Mouse (Mus musculus): ENCODE measurements around the gene Rnf157.

Gene Rnf157

GRCm38 (mm10) chr11:116337000-116337399, 75.8 kb downstream of the Rnf157 start:
- DNase-seq (ENCODE audit: low read depth, low spot score): no peak

- DNase-seq (ENCODE audit: low read depth, low spot score): no peak
Observed at GRCm38 (mm10) chr11:116336393-116336792, 76.4 kb downstream of the Rnf157 start.

GRCm38 (mm10) chr11:116335244-116336036, 77.4 kb downstream of the Rnf157 start, which contains the start of gene Foxj1:
Gene Foxj1 (minus strand): TSS chr11:116335399.
- DNase-seq (ENCODE audit: low read depth, low spot score): peak; percentile 86

- no peak for DNase-seq (ENCODE audit: low read depth, low spot score)
Observed at GRCm38 (mm10) chr11:116334417-116334782, 78.4 kb downstream of the Rnf157 start.

GRCm38 (mm10) chr11:116333526-116334416, 79.1 kb downstream of the Rnf157 start:
- no peak for DNase-seq (ENCODE audit: low read depth, low spot score)

GRCm38 (mm10) chr11:116332983-116333270, 79.9 kb downstream of the Rnf157 start:
- DNase-seq (ENCODE audit: low read depth, low spot score): no peak

GRCm38 (mm10) chr11:116332232-116332982, 80.4 kb downstream of the Rnf157 start:
- DNase-seq (ENCODE audit: low read depth, low spot score): no peak

GRCm38 (mm10) chr11:116330211-116330518, 82.7 kb downstream of the Rnf157 start:
- no peak for DNase-seq (ENCODE audit: low read depth, low spot score)

GRCm38 (mm10) chr11:116329314-116330210, 83.3 kb downstream of the Rnf157 start:
- no peak for DNase-seq (ENCODE audit: low read depth, low spot score)

GRCm38 (mm10) chr11:116326963-116327603, 85.7 kb downstream of the Rnf157 start:
- no peak for DNase-seq (ENCODE audit: low read depth, low spot score)

GRCm38 (mm10) chr11:116318719-116319659, 93.8 kb downstream of the Rnf157 start:
- peak; percentile 73 for DNase-seq (ENCODE audit: low read depth, low spot score)

GRCm38 (mm10) chr11:116312359-116312758, 100.5 kb downstream of the Rnf157 start:
- DNase-seq (ENCODE audit: low read depth, low spot score): no peak

- DNase-seq (ENCODE audit: low read depth, low spot score): peak; percentile 32
Observed at GRCm38 (mm10) chr11:116311169-116311568, 101.7 kb downstream of the Rnf157 start.

- DNase-seq (ENCODE audit: low read depth, low spot score): no peak
Observed at GRCm38 (mm10) chr11:116309601-116310000, 103.2 kb downstream of the Rnf157 start.

- peak; percentile 65 for DNase-seq (ENCODE audit: low read depth, low spot score)
Observed at GRCm38 (mm10) chr11:116307762-116308531, 104.9 kb downstream of the Rnf157 start.

GRCm38 (mm10) chr11:116307019-116307725, 105.7 kb downstream of the Rnf157 start, which contains the start of gene Exoc7:
Gene Exoc7 (minus strand): TSS chr11:116307233.
- DNase-seq (ENCODE audit: low read depth, low spot score): peak; percentile 74

GRCm38 (mm10) chr11:116306126-116306982, 106.5 kb downstream of the Rnf157 start:
- DNase-seq (ENCODE audit: low read depth, low spot score): peak; percentile 90

All from skeletal muscle tissue, adult 2 months (tissue).